ENCODE assay signal across 17 mouse cellular contexts in the genomic region with DNA sequence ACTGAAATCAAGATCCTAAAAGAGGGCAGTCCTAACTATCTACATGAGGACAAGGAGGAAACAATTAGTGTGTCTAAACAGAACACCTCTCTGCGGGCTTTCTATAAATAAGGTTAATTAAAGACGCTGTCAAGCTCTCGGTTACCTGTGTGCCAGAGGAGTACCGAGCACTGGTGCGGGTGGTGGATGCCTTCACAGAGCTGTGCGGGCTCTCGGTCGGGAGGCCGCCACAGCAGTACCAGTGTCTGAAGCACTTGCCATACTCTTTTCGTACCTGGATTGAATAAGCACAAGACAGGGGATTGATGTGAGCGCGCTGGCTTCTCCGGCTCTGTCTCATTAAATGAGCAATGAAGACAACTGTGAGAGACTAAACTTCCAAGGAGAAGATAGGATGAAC.
"Had no signal": no experiment of that assay in that cellular context is flagged by ENCODE, and none has a peak within 500 bp of the region (broad histone marks: within the 10 kb centered on the region; RNA-seq: fewer than 3 reads in every experiment).

No protein-coding gene starts in this region.

- DNase-seq: left cerebral cortex, postnatal 4 days; liver; liver, embryonic 13.5 days; liver, postnatal 0 days; lung, adult 18-20 months; lung, adult 2 months; lung, embryonic 14.5 days; lung, postnatal 10 days; lung, postnatal 14 days; lung, postnatal 36 days; lung, postnatal 4 days; midbrain, embryonic 14.5 days had no signal

- ATAC-seq: liver, embryonic 12.5 days; liver, postnatal 0 days; lung, postnatal 0 days; midbrain, embryonic 13.5 days; midbrain, embryonic 15.5 days; midbrain, embryonic 16.5 days had no signal
